Mouse (Mus musculus): Measurements from ENCODE around the gene Prkcz.

Gene Prkcz

DNA sequence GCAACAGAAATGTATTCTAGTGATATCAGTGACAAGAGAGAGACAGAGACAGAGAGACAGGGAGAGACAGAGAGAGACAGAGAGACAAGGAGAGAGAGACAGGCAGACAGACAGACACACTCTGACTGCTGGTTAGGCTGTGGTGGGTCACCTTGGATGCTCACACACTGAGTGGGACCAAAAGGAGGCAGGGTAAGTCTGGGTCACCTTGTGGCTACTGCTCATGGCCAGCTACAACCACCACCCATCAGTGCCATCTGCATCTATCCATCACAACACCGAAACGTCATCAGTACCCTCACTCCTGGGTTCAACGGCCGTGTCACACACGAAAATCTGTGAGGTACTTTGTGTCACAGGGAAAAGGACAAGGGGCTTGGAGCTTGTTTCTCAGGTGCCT, 53.6 kb downstream of the Prkcz start:
- DNase-seq, result no peak

DNA sequence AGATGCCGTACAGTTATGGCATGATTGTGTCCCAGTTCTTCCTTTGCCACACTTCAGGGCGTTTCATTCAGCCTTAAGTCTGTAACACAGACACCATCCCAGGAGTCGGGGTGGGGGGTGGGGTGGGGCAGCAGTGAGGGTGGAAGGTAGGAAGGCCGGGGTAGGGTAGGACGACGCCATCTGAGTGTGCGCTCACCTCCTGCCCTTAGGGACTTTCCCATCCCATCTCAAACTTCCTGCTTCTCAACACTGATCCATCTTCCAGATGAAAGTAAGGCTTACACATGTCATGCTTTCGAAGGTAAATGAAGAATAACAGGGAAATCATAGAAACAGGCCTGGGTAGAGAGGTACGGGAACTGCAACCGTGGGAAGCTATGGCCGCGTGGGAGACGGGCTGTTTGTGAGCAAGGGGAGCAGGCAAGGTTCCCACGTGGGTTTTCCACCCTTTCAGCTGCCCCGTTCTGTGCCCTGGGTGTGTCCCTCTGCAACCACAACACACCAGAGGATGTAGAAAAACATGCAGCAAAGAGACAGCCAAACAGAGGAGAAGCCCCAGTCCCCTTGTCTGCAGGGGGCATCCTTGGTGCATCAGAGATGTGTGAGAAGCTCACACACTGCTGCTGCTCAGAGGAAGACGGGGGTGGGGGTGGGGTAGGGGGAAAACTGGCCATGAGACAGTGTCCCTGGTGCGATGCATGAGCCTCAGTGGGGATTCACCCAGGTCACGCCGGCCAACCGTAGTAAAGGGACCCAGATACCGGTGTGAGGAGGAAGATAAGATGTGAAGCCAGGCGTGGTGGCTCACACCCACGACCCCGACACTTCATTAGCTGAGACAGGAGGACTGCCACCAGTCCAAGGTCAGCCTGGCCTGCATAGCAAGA, 54.6 kb downstream of the Prkcz start:
- DNase-seq, result peak; percentile 30

DNA sequence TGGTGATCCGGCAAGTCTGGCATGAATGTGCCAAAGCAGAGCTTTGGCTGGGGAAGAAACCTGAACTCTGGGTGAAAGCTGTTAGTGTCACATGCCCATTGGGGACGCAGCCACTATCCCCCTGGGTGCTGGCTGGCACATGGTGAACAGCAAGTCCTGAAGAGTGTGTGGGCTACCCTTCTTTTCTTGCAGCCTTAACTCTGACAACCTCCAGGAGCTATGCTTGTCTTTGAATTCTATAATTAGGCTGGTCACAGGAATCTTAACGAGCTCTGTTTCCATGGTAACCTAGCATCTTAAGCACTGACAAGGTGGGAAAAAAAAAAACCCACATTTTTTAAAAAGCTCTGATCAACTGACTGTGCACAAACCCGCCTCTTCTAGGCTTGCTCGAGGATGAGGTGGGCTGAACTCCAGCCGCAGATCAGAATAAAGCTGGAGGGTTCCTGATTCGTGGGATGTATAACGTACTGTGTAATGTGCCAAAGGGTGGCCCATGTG, 55.6 kb downstream of the Prkcz start:
- DNase-seq, result no peak

DNA sequence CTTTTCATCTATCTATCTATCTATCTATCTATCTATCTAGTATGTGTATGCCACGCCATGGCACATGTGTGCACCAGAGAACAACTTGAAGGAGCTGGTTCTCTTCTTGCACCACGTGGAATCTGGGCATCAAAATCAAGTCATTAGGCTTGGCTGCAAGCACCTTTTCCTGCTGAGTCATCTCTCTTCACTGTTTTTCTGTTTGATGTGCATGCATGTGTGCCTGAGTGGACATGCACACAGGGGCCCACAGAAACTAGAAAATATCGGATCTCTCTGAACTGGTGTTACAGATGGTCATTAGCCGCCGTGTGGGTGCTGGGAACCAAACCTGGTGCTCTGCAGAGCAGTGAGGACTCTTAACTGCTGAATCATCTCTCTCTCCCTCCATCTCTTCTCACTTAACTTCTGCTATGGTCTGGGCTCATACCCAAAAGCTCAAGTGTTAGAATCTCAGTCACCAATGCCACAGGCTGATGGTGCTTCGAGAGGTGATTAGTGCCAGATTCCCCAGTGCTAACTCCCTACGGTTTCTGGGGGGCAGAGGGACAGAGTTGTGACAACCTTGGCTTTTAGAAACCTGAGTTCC, 56.6 kb downstream of the Prkcz start:
- DNase-seq, result peak; percentile 28

DNA sequence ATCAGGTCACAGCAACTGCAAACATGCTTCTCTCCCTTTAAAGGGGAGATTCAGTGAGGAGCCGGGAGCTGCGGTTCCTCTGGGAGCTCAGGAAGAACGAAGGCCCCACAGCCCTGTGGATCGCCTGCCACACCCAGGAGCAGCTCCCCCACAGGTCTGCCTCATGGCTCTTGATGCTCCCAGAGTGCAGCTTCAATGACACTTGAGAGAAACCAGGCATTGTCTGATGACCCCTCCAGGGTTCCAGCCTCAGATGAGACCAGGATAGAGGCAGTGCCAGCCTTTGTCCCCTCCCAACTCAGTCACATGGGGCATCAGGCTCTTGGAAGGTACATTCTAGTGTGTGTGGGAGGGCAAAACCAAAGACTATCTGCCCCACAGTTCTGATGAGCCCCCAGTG, 59.2 kb downstream of the Prkcz start:
- no peak for DNase-seq

DNA sequence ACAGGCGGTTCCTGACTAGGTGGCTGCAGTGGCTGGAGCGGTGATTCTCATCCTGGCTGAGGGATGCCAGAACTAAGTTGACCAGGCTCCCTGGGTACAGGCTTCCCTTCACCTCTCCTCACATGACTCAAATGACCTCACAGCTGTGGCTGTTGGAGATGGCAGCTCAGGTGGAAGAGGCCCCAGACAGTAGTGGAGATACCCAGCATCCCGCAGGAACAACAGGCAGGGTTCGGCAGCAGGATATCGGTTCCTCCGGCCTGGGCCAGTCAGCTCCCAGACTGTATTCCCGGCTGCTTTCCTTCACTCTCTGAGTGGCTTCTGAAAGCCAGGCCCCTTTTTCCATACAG, 60.1 kb downstream of the Prkcz start:
- no peak for DNase-seq

DNA sequence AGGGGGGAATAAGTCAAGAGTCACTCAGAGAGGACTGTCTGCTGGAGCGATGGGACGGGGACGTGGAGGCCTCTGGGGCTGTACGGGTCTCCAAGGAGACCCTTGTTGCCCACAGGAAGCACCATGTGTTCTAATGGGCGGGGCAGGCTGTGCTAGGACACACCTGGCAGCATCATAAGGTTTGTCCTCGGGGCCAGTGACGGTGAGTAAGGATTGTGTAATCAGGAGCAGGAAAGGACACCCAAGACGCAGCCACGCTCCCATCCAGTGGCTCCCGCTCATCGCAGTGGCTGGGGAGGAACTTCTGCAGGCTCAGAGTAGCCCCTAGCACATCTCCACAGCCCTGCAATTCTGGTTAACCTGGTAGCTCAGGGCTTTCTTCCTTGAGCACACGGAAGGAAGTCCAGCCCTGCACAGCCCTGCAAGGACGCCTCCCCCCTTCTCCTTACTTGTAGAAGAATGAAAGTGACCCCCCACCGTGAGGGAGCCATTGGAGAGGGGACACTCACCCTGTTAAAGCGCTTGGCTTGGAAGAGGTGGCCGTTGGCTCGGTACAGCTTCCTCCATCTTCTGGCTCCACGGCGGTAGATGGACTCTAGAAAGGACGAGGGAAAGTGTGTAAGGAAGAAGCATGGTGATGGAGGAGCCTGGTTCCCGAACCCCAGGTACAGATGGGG, 60.6 kb downstream of the Prkcz start:
- DNase-seq, result no peak

DNA sequence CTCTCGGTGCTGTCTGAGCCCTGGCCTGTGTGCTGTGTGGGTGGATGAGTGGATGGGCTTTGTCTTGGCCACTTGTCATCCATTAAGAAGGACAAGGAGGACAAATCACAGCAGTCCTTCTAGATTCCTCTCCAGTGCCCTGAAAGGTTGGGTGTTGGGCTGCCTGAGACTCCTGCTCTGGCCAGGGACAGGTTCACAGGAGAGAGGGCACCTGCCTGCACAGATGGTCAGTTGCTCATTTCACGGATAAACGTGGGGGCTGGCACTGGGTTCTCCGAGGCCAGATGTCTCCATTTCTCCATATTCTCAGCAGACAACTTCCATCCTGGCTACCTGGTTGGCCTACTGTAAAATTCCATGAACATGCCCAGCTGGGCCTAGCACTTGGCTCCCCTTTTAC, 62.3 kb downstream of the Prkcz start:
- peak; percentile 88 for DNase-seq

DNA sequence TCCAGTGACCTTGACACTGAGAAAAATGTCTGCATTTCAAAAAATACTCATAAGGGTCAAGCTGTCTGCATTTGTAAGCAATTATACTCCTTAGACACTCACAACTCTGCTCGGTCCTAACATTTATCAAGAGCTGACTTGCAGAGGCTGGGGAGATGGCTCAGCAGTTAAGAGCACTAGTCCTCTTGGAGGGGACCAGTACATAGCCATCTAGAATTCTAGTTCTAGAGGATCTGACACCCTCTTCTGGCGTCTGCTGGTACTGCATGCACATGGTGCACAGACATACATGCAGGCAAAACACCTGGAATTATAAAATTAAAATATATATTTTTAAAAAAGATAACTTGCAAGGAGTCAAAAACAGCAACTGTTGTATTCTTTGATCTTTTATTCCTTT, 64.1 kb downstream of the Prkcz start:
- no peak for DNase-seq

DNA sequence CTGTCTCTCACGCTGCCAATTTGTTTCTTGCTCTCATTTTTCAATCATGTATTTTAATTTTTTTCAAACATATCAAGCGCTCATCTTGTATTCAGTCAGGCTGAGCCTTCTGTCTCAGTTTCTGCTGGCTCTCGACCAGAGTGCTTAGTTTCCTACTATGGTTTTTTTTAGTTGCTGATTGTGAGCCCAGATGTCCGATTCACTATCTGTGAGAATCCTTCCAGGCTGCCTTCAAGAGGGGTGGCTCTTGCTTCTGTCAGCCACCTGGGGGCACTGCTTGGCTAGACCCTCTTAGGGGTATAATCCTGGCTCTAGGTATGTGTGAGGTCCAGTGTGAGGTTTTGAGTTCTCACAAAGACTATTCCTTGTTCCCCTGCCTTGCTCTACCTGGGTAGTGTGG, 65.2 kb downstream of the Prkcz start:
- no peak for DNase-seq

DNA sequence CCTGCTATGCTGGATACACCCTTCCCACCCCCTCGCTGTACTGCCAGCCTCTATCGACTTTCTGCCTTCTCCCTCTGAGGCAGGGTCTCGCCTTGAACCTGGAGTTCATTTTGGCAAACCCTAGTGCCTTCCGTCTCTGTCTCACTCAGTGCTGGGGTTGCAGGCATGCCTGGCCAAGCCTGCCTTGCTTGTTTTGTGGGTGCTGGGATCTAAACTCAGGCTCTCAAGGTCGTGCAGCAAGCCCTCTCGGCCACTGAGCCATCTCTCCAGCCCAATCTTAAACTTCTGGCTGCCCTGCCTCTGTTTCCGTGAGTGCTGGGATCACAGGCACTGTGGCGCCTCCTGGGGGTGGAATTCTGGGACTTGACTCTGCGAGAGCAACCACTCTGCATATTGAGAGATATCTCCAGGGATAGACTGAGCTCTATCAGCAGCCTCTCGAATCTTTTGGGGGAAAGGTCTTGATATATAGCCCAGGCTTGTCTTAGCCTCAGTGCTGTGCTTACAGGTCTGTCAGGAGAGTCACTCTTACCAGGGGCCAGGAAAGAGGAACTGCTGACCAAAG, 66.1 kb downstream of the Prkcz start:
- no peak for DNase-seq

DNA sequence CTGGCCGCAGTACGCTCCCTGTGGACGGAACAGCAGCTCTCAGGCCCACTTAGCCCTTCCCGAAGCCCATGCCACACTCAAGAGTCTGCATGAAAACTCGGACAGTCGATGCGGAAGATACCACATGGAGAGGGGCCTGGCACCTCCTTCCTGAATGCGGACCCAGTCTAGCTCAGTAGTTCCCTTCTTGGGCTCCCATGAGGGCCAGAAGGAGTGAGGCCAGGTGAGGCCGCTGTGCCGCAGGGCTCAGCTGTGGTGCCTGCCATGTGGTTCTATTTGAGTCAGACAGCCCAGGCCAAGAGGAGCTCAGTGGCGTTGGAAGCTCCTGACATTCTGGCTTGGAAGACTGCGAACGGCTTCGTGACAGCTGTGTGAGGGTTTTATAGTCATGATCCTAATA, 66.8 kb downstream of the Prkcz start:
- DNase-seq, result no peak

DNA sequence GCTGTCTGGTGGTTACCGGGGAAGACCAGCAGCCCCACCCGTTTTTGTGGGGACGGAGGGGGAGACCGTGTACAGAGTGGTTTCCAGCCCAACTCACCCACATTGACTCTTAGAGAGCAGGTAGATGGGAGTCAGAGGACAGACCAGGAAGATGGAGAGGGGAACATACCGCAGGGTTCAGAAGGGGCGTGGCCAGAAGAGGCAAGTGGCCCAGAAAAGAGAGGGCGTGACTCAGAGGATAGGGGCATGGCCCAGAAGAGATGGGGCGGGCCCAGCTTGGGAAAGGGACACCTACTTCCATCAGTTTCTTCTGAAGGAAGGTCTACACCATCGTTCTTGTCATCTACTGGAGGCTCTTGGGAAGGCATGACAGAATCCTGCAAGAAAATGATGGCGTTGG, 68.3 kb downstream of the Prkcz start:
- no peak for DNase-seq

DNA sequence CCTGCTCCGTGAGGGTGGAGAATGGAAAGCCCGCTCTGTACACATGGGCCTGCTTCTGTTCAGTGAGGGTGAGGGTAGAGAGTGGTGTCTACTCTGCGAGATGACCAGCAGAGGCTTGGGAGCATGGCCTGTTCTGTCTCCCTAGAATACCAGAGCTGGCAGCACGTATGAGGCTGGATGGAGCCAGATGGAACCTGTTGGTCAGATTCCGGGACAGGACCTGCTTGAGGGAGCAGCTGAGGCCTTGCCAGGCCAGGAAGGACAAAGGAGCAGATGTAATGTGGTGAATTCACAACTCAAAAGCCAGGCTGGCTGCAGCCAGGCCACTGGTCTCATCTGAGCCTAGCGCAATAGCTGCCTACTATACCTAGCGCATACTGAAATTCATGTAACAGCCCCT, 71.1 kb downstream of the Prkcz start:
- DNase-seq, result peak; percentile 80

DNA sequence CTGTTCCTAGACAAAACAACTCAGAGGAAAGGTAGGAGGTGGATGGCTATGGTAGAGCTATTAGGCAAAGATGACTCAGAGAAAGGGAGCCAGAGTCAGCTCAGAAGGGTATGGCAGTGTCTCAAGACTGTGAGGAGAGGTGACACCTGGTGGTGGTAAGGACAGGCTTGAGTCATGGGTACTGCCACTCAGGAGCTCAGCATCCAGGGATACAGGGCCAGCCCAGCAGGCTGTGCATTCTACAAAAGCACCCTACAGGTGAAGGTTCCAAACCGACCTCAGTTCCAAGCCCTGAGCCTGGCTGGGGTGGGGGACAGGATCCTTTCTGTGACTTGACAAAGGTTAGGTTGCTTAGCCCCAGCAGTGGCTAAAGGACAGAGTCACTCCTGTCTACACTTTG, 72.6 kb downstream of the Prkcz start:
- no peak for DNase-seq

DNA sequence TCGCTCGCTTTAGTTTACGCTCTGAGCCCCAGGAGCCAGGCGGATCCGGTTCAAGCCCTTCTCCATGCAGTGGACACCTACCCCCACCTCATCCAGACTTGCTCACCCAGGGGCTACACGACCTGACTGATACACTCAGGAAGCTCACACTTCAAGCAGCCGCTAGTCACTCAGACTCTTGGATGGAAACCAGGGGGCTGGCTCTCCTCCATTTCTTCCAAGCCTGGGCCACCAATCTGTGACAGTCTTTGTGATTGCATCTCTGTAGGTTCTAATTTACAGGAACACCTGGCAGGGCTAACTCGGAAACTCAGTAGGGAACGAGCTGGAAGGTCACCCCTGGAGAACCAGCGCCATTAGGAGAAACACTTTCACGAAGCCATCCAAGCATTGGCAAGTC, 73.4 kb downstream of the Prkcz start:
- no peak for DNase-seq

DNA sequence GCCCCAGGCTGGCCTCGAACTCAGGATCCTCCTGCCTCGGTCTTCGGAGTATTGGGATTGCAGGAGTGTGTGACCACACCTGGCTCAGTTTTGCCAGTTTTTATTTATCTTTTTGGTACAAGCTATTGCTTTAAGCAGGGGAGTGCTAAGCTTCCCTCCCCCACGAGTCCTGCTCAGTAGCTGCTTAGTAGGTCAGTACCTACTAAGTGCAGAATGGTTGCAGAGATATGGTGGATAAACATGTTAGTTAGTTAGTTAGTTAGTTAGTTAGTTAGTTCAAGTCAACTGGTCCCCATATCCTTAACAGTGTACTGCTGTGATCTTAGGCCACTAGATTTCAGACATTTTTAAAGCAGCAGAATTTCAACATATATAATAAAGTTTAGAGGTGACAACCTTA, 75.1 kb downstream of the Prkcz start:
- no peak for DNase-seq

DNA sequence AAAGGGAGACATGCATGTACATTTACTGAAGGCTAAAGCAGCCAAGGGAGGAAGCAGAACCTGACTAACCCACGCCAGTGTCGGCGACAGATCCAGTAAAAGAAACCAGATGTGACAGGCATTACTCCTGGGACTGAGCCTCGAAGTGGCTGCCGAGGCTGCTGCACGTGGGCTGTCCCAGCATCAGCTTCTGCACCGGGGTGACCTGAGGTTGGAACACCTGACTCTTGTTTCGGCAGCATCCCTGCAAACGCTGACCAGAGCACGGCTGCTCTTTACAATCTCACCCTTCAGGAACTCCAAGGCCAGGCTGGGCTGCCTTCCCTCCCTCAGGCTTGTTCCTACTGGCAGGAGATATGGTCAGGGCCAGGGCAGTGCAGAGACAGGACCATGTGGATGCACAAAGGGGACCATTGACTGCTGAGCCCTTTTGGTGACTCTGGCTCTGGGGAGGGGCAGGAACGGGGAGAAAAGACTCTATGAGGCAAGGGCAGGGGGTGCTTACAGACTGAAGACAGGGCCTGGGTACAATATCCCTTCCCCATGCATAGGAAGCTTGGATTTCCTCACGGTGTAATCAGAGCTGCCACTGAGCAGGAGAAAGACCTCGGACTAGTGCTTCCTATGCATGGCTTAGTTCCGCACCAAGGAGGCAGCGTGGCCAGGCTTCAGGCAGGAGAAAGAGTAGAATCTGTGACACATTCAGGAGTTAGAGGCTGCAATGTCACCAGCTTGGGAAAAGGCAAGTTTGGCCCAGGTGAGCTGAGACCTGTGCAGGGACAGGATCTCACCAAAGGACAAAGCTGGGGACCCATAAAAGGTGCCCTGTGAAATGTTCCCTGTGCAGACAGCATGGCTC, 76.4 kb downstream of the Prkcz start:
- DNase-seq, result no peak

DNA sequence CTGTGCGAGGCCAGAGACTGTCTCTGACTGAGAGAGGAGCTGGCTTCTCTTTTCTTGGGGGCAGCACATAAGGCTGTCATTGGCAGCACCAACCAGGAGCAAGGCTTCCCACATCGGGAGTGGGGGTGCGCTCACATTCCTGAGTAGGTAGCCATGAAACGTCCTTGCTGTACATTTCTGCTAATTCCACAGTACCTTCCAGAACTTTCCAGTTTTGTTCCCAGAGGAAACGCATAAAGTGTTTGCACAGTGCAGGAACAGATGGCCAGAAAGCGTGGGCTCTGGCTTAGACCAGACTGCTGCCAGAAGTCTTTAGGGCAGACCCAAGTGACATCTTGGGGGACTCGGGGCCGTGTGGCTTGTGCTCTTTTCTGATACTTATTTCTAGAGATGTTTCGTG, 77.6 kb downstream of the Prkcz start:
- DNase-seq, result no peak

DNA sequence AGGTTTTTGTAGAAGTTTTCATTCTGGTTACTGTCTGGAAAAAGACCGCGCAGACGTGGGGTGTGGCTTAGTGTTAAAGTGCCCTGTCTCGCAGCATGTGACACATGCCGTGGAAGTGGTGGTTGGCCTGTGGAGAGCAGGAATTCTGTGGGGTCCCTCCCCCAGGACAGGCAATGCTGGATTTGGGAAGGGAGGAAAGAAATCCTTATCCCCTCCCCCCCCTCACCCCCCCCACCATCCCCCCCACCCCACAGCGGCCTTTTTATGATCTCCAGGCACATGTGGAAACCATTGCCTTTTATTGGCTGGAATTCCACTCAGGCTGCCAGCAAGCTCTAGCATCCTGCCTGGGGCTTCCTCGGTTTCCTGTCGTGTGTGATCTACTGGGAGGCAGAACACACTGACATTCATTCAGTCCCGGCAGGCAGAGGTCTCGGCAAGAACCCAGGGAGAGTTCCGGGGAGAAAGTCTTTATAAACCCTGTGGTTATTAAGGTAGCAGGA, 78.1 kb downstream of the Prkcz start:
- DNase-seq, result no peak

DNA sequence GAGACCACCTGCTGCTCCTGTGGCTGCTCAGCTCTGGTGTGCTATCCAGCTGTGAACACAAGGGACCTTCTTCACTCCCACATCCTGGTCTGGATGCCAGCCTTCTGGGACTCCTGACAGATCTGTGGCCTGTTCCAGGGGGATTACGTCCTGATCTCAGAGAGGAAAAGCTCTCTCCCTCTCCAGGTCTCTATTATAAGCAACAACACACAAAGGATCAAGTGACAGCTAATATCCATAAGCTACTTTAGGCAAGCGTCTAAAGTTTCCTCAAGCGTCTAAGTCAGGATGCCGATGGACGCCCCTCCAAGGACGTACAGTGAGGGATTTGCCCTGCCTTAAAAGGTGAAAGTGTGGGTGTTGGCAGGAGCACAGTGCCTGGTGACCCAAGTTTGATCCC, 78.9 kb downstream of the Prkcz start:
- no peak for DNase-seq

DNA sequence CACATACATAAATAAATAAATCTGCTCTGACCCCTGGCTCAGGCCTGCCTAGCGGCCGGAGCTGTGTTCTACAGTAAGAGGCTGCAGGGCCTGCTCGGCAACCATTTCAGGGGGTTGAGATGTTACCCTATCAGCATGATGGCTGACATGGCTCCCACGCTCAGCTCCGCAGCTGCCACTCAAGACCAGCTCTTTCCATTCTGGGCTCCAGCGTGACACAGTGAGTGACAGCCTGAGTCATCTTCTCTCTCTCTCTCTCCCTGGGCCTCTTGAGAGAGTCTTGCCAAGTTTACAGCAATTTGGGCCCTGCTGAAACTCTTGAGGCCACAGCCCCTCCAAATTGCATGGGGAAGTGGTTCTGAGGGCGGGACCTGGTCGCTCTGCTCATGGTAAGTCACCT, 79.5 kb downstream of the Prkcz start:
- DNase-seq, result no peak

DNA sequence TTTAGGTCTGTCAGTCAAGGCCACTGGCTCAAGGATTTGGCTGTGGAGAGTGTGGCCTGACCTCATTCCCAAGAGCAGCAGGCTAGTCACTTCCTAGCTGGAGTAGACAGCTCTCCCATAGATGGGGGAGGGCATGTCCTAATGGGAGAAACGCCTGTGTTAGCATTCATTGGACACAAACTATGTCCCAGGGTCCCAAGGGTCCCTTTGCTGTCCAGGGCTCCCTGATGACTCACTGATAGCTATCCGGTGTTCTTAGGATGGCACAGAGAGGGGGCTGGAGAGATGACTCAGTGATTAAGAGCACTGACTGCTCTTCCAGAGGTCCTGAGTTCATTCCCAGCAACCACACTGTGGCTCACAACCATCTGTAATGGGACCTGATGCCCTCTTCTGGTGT, 79.9 kb downstream of the Prkcz start:
- DNase-seq, result no peak

Data from cerebellum, adult 8-10 months (tissue).